ENCODE assay signal across 9 mouse cellular contexts in genomic region chr17:67696694-67697386, GRCm38 (mm10). TPM values are rescaled to one million over a fixed set of nuclear protein-coding genes. Genes with fewer than 3 reads are reported as not detected.
DNase-seq lines count a peak whose midpoint lies in the region; ATAC-seq and TF ChIP-seq lines count a peak whose summit lies in the region.
"Had no signal": no experiment of that assay in that cellular context is flagged by ENCODE, and none has a peak within 500 bp of the region (broad histone marks: within the 10 kb centered on the region; RNA-seq: fewer than 3 reads in every experiment).

TSS of gene Lama1 (plus strand) at chr17:67697259.

- H3K9me3 ChIP-seq in embryonic facial prominence, embryonic 13.5 days = no peaks in the 10 kb centered on the region
- H3K9me3 ChIP-seq in liver, embryonic 16.5 days (replicated peaks; ENCODE audit: control insufficient read depth, low read length) = no peaks in the 10 kb centered on the region
- no peaks in the 10 kb centered on the region for H3K9me3 ChIP-seq in neural tube, embryonic 12.5 days

- H3K27ac ChIP-seq in layer of hippocampus, adult 2 months = no peak within 1 kb of the TSS
- H3K27ac ChIP-seq in embryonic facial prominence, embryonic 13.5 days = no peak within 1 kb of the TSS
- no peak within 1 kb of the TSS; the same call in 1 of the 2 replicates for H3K27ac ChIP-seq in kidney, adult 2 months (ENCODE audit: insufficient read depth, low read depth, low read length)
- H3K27ac ChIP-seq in liver, embryonic 16.5 days (ENCODE audit: low read length) = no peak within 1 kb of the TSS
- H3K27ac ChIP-seq in neural tube, embryonic 12.5 days = peak within 1 kb of the TSS; percentile 50; the same call in 1 of the 2 replicates

- peaks cover 16% of the 10 kb centered on the region for H3K4me1 ChIP-seq in embryonic facial prominence, embryonic 13.5 days
- H3K4me1 ChIP-seq in kidney, adult 2 months (ENCODE audit: control insufficient read depth, insufficient read depth, low read length) = peaks cover 4% of the 10 kb centered on the region; the same call in 1 of the 2 replicates
- H3K4me1 ChIP-seq in liver, embryonic 16.5 days (ENCODE audit: control insufficient read depth, low read depth, low read length) = no peaks in the 10 kb centered on the region
- peaks cover 47% of the 10 kb centered on the region for H3K4me1 ChIP-seq in neural tube, embryonic 12.5 days

- H3K36me3 ChIP-seq in embryonic facial prominence, embryonic 13.5 days = no peaks in the 10 kb centered on the region
- H3K36me3 ChIP-seq in kidney, adult 2 months (ENCODE audit: control insufficient read depth, insufficient read depth, low read length) = no peaks in the 10 kb centered on the region
- no peaks in the 10 kb centered on the region for H3K36me3 ChIP-seq in liver, embryonic 16.5 days (ENCODE audit: control insufficient read depth, insufficient read depth)
- no peaks in the 10 kb centered on the region for H3K36me3 ChIP-seq in neural tube, embryonic 12.5 days

- peak within 1 kb of the TSS; percentile 82 for H3K9ac ChIP-seq in embryonic facial prominence, embryonic 13.5 days
- peak within 1 kb of the TSS; percentile 47 for H3K9ac ChIP-seq in liver, embryonic 16.5 days (ENCODE audit: low read depth, low read length)
- H3K9ac ChIP-seq in neural tube, embryonic 12.5 days = peak within 1 kb of the TSS; percentile 89

- H3K4me3 ChIP-seq in layer of hippocampus, adult 2 months = peak within 1 kb of the TSS; percentile 64
- peak within 1 kb of the TSS; percentile 75 for H3K4me3 ChIP-seq in embryonic facial prominence, embryonic 13.5 days
- H3K4me3 ChIP-seq in kidney, adult 2 months (ENCODE audit: insufficient read depth, low read depth, low read length) = peak within 1 kb of the TSS; percentile 61
- H3K4me3 ChIP-seq in liver, embryonic 16.5 days (ENCODE audit: low read depth, low read length) = peak within 1 kb of the TSS; percentile 58
- peak within 1 kb of the TSS; percentile 87 for H3K4me3 ChIP-seq in neural tube, embryonic 12.5 days

- peak; percentile 52 for TF ChIP-seq POLR2A in kidney, adult 2 months (IDR thresholded peaks at IDR 0.05; ENCODE audit: low read depth, low read length)

- peak; percentile 71 for TF ChIP-seq CTCF in layer of hippocampus, adult 2 months (conservative IDR thresholded peaks at IDR 0.05)
- TF ChIP-seq CTCF in kidney, adult 2 months (conservative IDR thresholded peaks at IDR 0.05; ENCODE audit: insufficient read depth, insufficient read length, low read depth, low read length) = peak; percentile 48

- H3K27me3 ChIP-seq in embryonic facial prominence, embryonic 13.5 days = peaks cover 13% of the 10 kb centered on the region
- H3K27me3 ChIP-seq in kidney, adult 2 months (replicated peaks; ENCODE audit: control insufficient read depth, insufficient read depth, low read length) = no peaks in the 10 kb centered on the region
- peaks cover 20% of the 10 kb centered on the region for H3K27me3 ChIP-seq in liver, embryonic 16.5 days (ENCODE audit: control insufficient read depth, insufficient read depth, low read depth, low read length)
- no peaks in the 10 kb centered on the region for H3K27me3 ChIP-seq in neural tube, embryonic 12.5 days (replicated peaks)

- peak in 1 of 2 experiments; percentile 40 for DNase-seq in layer of hippocampus, adult 2 months (ENCODE audit: low spot score in 2 of 2)
- no peak for DNase-seq in layer of hippocampus, adult 8-10 months (ENCODE audit: low spot score in 2 of 2)
- DNase-seq in heart, adult 9 months (ENCODE audit: low spot score in 2 of 2) = peak; percentile 25 to 29
- DNase-seq in kidney, adult 2 months = peak; percentile 86
- DNase-seq in urinary bladder, postnatal 14 days (ENCODE audit: low spot score) = peak; percentile 80

- H3K4me2 ChIP-seq in embryonic facial prominence, embryonic 13.5 days = peak within 1 kb of the TSS; percentile 98
- peak within 1 kb of the TSS; percentile 62 for H3K4me2 ChIP-seq in liver, embryonic 16.5 days (ENCODE audit: low read depth, low read length)
- H3K4me2 ChIP-seq in neural tube, embryonic 12.5 days (replicated peaks) = peak within 1 kb of the TSS; percentile 90

- under 1% methylated on average over 32 of the region's 32 CpGs for WGBS in embryonic facial prominence, embryonic 13.5 days
- WGBS in kidney, adult 2 months = 2% methylated on average over 29 of the region's 32 CpGs
- WGBS in liver, embryonic 16.5 days (ENCODE audit: insufficient replicate concordance) = under 1% methylated on average over 31 of the region's 32 CpGs
- 1% methylated on average over 32 of the region's 32 CpGs for WGBS in neural tube, embryonic 12.5 days

- peak; percentile 84 for ATAC-seq in embryonic facial prominence, embryonic 13.5 days (ENCODE audit: insufficient number of reproducible peaks, insufficient read depth, low FRiP score, low TSS enrichment, low read depth)
- peak; percentile 95 for ATAC-seq in liver, embryonic 16.5 days (ENCODE audit: low read depth)
- peak; percentile 83 for ATAC-seq in neural tube, embryonic 12.5 days (ENCODE audit: low FRiP score, low read depth)

RNA-seq across cellular contexts. Expression of gene Lama1, which starts in this region (rescaled TPM):
- total RNA-seq in layer of hippocampus, adult 2 months (2021) = 1 to 10 TPM; 3.9 to 4.9 TPM
- 1 to 10 TPM; 3.7 to 6.6 (median 4.7) TPM for total RNA-seq in layer of hippocampus, adult 8-10 months (2022)
- 3.0 and 3.3 TPM in 2 replicates for polyA plus RNA-seq in embryonic facial prominence, embryonic 13.5 days (2015; fragmentation: Nextera tagmentation; extraction: Ambion mirVana)
- polyA plus RNA-seq in kidney, adult 2 months (2012; rRNA removed) = 8.1 and 11.4 TPM in 2 replicates
- 1.6 and 2.0 TPM in 2 replicates for polyA plus RNA-seq in liver, embryonic 16.5 days (2015; fragmentation: Nextera tagmentation; extraction: Ambion mirVana)
- 21.8 and 24.8 TPM in 2 replicates for polyA plus RNA-seq in neural tube, embryonic 12.5 days (2016; fragmentation: Nextera tagmentation; extraction: Ambion mirVana)
- total RNA-seq: MEL had no signal

Comparison
In these comparisons a context has a peak if more than half of its experiments do, and no peak if none do; other contexts are left out.
1. DNase-seq: peak in heart, adult 9 months (2 of 2), kidney, adult 2 months (single experiment) and urinary bladder, postnatal 14 days (single experiment); none in layer of hippocampus, adult 8-10 months (0 of 2).
2. Peak in every context shown above with its lines, with median percentiles within 50 percentile points of each other: H3K4me3 ChIP-seq, ATAC-seq, H3K4me2 ChIP-seq and H3K9ac ChIP-seq.